Mouse (Mus musculus): ENCODE measurements around the gene AL732309.1.

The AL732309.1 gene

GRCm38 (mm10) chr2:25246183-25247072 is at the start of gene AL732309.1:
Gene AL732309.1 (minus strand): TSS chr2:25246863.
- DNase-seq (ENCODE audit: low spot score): no peak

GRCm38 (mm10) chr2:25293706-25294105 is 47.0 kb upstream of the AL732309.1 start:
- DNase-seq (ENCODE audit: low spot score): no peak

GRCm38 (mm10) chr2:25292856-25293255 is 46.2 kb upstream of the AL732309.1 start:
- no peak for DNase-seq (ENCODE audit: low spot score)

GRCm38 (mm10) chr2:25292054-25292544 is 45.4 kb upstream of the AL732309.1 start:
- no peak for DNase-seq (ENCODE audit: low spot score)

- DNase-seq (ENCODE audit: low spot score): no peak
Observed at GRCm38 (mm10) chr2:25291184-25292053, 44.8 kb upstream of the AL732309.1 start.

- DNase-seq (ENCODE audit: low spot score): no peak
Observed at GRCm38 (mm10) chr2:25290816-25291130, 44.1 kb upstream of the AL732309.1 start.

GRCm38 (mm10) chr2:25290101-25290815 is 43.6 kb upstream of the AL732309.1 start:
- no peak for DNase-seq (ENCODE audit: low spot score)

- no peak for DNase-seq (ENCODE audit: low spot score)
Observed at GRCm38 (mm10) chr2:25289651-25290050, 43.0 kb upstream of the AL732309.1 start, which contains the start of gene Lrrc26. Gene Lrrc26 (plus strand): TSS chr2:25289915.

- no peak for DNase-seq (ENCODE audit: low spot score)
Observed at GRCm38 (mm10) chr2:25288734-25289345, 42.2 kb upstream of the AL732309.1 start.

GRCm38 (mm10) chr2:25287927-25288649 is 41.4 kb upstream of the AL732309.1 start, which contains the start of gene Tmem210:
Gene Tmem210 (plus strand): TSS chr2:25288145.
- no peak for DNase-seq (ENCODE audit: low spot score)

GRCm38 (mm10) chr2:25286837-25287636 is 40.4 kb upstream of the AL732309.1 start:
- DNase-seq (ENCODE audit: low spot score): no peak

GRCm38 (mm10) chr2:25286314-25286713 is 39.7 kb upstream of the AL732309.1 start:
- DNase-seq (ENCODE audit: low spot score): no peak

GRCm38 (mm10) chr2:25285551-25285950 is 38.9 kb upstream of the AL732309.1 start:
- no peak for DNase-seq (ENCODE audit: low spot score)

GRCm38 (mm10) chr2:25278928-25279882 is 32.5 kb upstream of the AL732309.1 start:
- DNase-seq (ENCODE audit: low spot score): peak; percentile 86

- DNase-seq (ENCODE audit: low spot score): no peak
Observed at GRCm38 (mm10) chr2:25273010-25273409, 26.3 kb upstream of the AL732309.1 start.

- DNase-seq (ENCODE audit: low spot score): no peak
Observed at GRCm38 (mm10) chr2:25272515-25272914, 25.9 kb upstream of the AL732309.1 start.

- DNase-seq (ENCODE audit: low spot score): peak; percentile 95
Observed at GRCm38 (mm10) chr2:25271827-25272511, 25.3 kb upstream of the AL732309.1 start, which contains the start of the genes Ssna1 and Anapc2. Gene Ssna1 (minus strand): TSS chr2:25272438. Gene Anapc2 (plus strand): TSS chr2:25272478.

GRCm38 (mm10) chr2:25267746-25268309 is 21.2 kb upstream of the AL732309.1 start:
- no peak for DNase-seq (ENCODE audit: low spot score)
